Mouse (Mus musculus) limb, embryonic 11.5 days (tissue): ENCODE measurements around the gene Eps8l1. TPM values are rescaled to one million over a fixed set of nuclear protein-coding genes. Genes with fewer than 3 reads are reported as not detected.

Experiments used
- ATAC-seq: fragments of 200-750 bp; cut with Nextera tagmentation; 2 replicates; pipeline ENCODE4 v1.8.0; 2017; ENCODE audit warnings: low read depth; ENCODE audit not compliant: insufficient number of reproducible peaks, low FRiP score, low TSS enrichment
- DNase-seq: peaks from one replicate; pipeline ENCODE4 v3.0.0-alpha.2; 2015; ENCODE audit warnings: low spot score
- H3K27ac ChIP-seq: fragments of 300-500 bp; sonication (generic); replicated peaks from 2 replicates; pipeline ENCODE4 v1.5.1; 2014; ENCODE audit warnings: low read depth, mild to moderate bottlenecking, low read length
- H3K27me3 ChIP-seq: fragments of 300-500 bp; sonication (generic); 2 replicates; pipeline ENCODE4 v1.6.1; 2014; ENCODE audit warnings: mild to moderate bottlenecking, low read length, mixed read lengths; ENCODE audit not compliant: control insufficient read depth, insufficient read depth
- H3K36me3 ChIP-seq: fragments of 300-500 bp; sonication (generic); 2 replicates; pipeline ENCODE4 v1.6.1; 2014; ENCODE audit warnings: mild to moderate bottlenecking, low read length, moderate library complexity, mixed read lengths; ENCODE audit not compliant: control insufficient read depth, insufficient read depth
- H3K4me1 ChIP-seq: fragments of 300-500 bp; sonication (generic); 2 replicates; pipeline ENCODE4 v1.6.1; 2014; ENCODE audit warnings: low read length, mixed read lengths; ENCODE audit not compliant: control insufficient read depth, insufficient read depth
- H3K4me2 ChIP-seq: fragments of 300-500 bp; sonication (generic); 2 replicates; pipeline ENCODE4 v1.6.1; 2014; ENCODE audit warnings: low read depth, mild to moderate bottlenecking, moderate library complexity; ENCODE audit not compliant: severe bottlenecking
- H3K4me3 ChIP-seq: fragments of 300-500 bp; sonication (generic); 2 replicates; pipeline ENCODE4 v1.5.1; 2014; ENCODE audit warnings: low read depth, low read length
- H3K9ac ChIP-seq: fragments of 300-500 bp; sonication (generic); 2 replicates; pipeline ENCODE4 v1.6.1; 2014; ENCODE audit warnings: mild to moderate bottlenecking, low read length
- H3K9me3 ChIP-seq: fragments of 300-500 bp; sonication (generic); 2 replicates; pipeline ENCODE4 v1.6.1; 2016; ENCODE audit warnings: low read length; ENCODE audit not compliant: control insufficient read depth
- WGBS: fragments of 180-500 bp; shearing (Covaris S2); extraction: QIAGEN DNeasy Blood & Tissue Kit; methylation state at CpG from one replicate; pipeline ENCODE4 v1.1.7; 2014; 5-methylcytosine and 5-hydroxymethylcytosine counted together
- polyA plus RNA-seq: library from polyadenylated mRNA; unstranded; fragments of >200 nt; fragmentation: Nextera tagmentation; extraction: Ambion mirVana; gene quantifications from 2 replicates; pipeline ENCODE4 v1.2.1, GENCODE M21; 2014

Gene Eps8l1
- polyA plus RNA-seq, 1 experiment from 2014 or later = 3.4 TPM

- Histone ChIP-seq H3K4me2 (no peak overlapping the region), H3K9ac (no peak overlapping the region), H3K27ac (no peak overlapping the region), H3K36me3 (peaks cover 22% of the 10 kb centered on the region), H3K9me3 (no peaks in the 10 kb centered on the region), H3K4me1 (no peaks in the 10 kb centered on the region), H3K4me3 (no peak overlapping the region), H3K27me3 (no peaks in the 10 kb centered on the region)
- DNase-seq (no peak), ATAC-seq (no peak)
- 82% methylated on average over 2 of the region's 2 CpGs for WGBS
These were observed 22.8 kb upstream of the Eps8l1 start for GRCm38 (mm10) chr7:4437721-4438120.

- H3K4me3 ChIP-seq = no peak overlapping the region
- no peak overlapping the region for H3K27ac ChIP-seq
- DNase-seq (no peak), ATAC-seq (no peak)
- no peak overlapping the region for H3K9ac ChIP-seq
- no peak overlapping the region for H3K4me2 ChIP-seq
- peaks cover 15% of the 10 kb centered on the region; the same call in 1 of the 2 replicates for H3K36me3 ChIP-seq
- 0 out of 2 replicates have a peak, but pooled peaks cover 2% of the 10 kb centered on the region for H3K4me1 ChIP-seq
- no peaks in the 10 kb centered on the region for H3K9me3 ChIP-seq
- 96% methylated on average over 10 of the region's 10 CpGs for WGBS
- H3K27me3 ChIP-seq = no peaks in the 10 kb centered on the region
These were observed 19.9 kb upstream of the Eps8l1 start for GRCm38 (mm10) chr7:4440549-4440948.

GRCm38 (mm10) chr7:4445216-4445791 is 15.2 kb upstream of the Eps8l1 start, which contains the start of gene Rdh13:
Gene Rdh13, minus strand, starts transcription at chr7:4445649.
- H3K27me3 ChIP-seq = no peaks in the 10 kb centered on the region
- H3K4me2 ChIP-seq = peak within 1 kb of the TSS; percentile 70
- peak within 1 kb of the TSS; percentile 43 for H3K4me3 ChIP-seq
- DNase-seq (peak; percentile 88), ATAC-seq (peak; percentile 94)
- H3K4me1 ChIP-seq = 0 out of 2 replicates have a peak, but pooled peaks cover 2% of the 10 kb centered on the region
- H3K27ac ChIP-seq = no peak within 1 kb of the TSS
- no peaks in the 10 kb centered on the region for H3K9me3 ChIP-seq
- H3K36me3 ChIP-seq = peaks cover 6% of the 10 kb centered on the region; the same call in 1 of the 2 replicates
- WGBS = under 1% methylated on average over 35 of the region's 35 CpGs
- H3K9ac ChIP-seq = peak within 1 kb of the TSS; percentile 50

DNA sequence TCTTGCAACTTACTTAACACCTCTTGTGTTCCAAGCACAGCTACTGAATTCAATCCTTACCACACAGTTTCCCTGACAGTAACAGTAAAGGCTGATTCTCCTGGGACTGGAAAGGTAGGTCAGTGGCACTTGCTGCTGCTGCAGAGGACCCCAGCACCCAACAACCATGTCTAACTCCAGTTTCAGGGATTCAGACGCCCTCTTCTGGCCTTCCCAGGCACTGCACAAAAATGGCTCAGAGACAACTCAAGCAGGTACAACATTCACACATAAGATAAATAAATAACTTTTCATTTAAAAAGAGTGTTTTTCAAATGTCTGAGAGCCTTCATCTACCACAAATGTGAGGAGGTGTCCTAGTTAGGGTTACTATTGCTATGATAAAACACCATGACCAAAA is 13.3 kb upstream of the Eps8l1 start:
- WGBS = 5% methylated on average over 1 of the region's 1 CpGs
- ATAC-seq = no peak

GRCm38 (mm10) chr7:4448439-4448838 is 12.0 kb upstream of the Eps8l1 start:
- no peak for ATAC-seq

More for the DNA sequence above, 13.3 kb upstream of the Eps8l1 start:
- Histone ChIP-seq H3K36me3 (peaks cover 4% of the 10 kb centered on the region; the same call in 1 of the 2 replicates), H3K4me2 (no peak overlapping the region), H3K9me3 (no peaks in the 10 kb centered on the region), H3K4me1 (0 out of 2 replicates have a peak, but pooled peaks cover 2% of the 10 kb centered on the region), H3K27ac (no peak overlapping the region), H3K9ac (no peak overlapping the region), H3K27me3 (no peaks in the 10 kb centered on the region), H3K4me3 (no peak overlapping the region)
- DNase-seq = no peak

GRCm38 (mm10) chr7:4449211-4449610 is 11.3 kb upstream of the Eps8l1 start:
- Histone ChIP-seq H3K27me3 (no peaks in the 10 kb centered on the region), H3K9ac (no peak overlapping the region), H3K36me3 (no peaks in the 10 kb centered on the region), H3K27ac (no peak overlapping the region), H3K4me3 (no peak overlapping the region), H3K4me2 (no peak overlapping the region), H3K4me1 (0 out of 2 replicates have a peak, but pooled peaks cover 2% of the 10 kb centered on the region), H3K9me3 (no peaks in the 10 kb centered on the region)
- ATAC-seq (no peak), DNase-seq (no peak)
- 17% methylated on average over 2 of the region's 2 CpGs for WGBS

More at GRCm38 (mm10) chr7:4448439-4448838, 12.0 kb upstream of the Eps8l1 start:
- 0 out of 2 replicates have a peak, but pooled peaks cover 2% of the 10 kb centered on the region for H3K4me1 ChIP-seq
- no peak overlapping the region for H3K4me3 ChIP-seq
- H3K27me3 ChIP-seq = no peaks in the 10 kb centered on the region
- H3K4me2 ChIP-seq = no peak overlapping the region
- no peak overlapping the region for H3K9ac ChIP-seq
- no peaks in the 10 kb centered on the region for H3K9me3 ChIP-seq
- H3K27ac ChIP-seq = no peak overlapping the region
- no peaks in the 10 kb centered on the region; the same call in 1 of the 2 replicates for H3K36me3 ChIP-seq
- WGBS = 87% methylated on average over 3 of the region's 3 CpGs
- no peak for DNase-seq

GRCm38 (mm10) chr7:4452644-4453043 is 7.8 kb upstream of the Eps8l1 start:
- Histone ChIP-seq H3K9me3 (no peaks in the 10 kb centered on the region), H3K4me3 (no peak overlapping the region), H3K9ac (no peak overlapping the region), H3K4me2 (no peak overlapping the region), H3K4me1 (no peaks in the 10 kb centered on the region), H3K36me3 (no peaks in the 10 kb centered on the region), H3K27me3 (no peaks in the 10 kb centered on the region), H3K27ac (no peak overlapping the region)
- no peak for ATAC-seq
- no peak for DNase-seq
- WGBS = 18% methylated on average over 4 of the region's 4 CpGs

DNA sequence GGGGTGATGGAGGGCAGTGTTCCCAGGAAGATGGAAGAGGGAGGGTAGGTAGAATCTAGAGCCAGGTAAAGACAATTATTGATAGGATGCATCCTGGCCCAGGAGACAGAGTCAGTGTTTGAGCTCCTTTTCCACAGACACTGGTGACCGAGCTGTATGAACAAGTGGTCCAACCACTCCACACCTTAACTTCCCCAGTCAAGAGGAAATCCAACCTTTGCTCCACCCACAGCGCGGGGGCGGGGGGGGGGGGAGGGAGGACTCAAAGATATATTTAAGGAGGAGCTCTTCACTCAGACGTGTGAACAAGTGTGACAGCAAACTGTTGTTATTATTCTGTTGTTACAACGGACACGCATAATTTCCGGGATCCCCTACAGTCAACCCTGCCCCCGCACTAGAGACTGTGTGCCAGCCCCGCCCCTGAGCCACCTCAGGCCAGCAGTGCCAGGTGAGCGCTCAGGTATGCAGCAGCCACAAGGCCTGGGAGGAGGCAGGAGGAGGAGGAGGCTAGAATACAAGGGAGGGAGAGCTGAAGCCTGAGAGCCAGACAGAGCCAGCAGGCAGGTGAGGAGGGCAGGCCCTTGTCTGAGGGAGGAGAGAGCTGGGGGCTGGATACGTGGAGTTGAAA is 3.8 kb downstream of the Eps8l1 start:
- WGBS = 5% methylated on average over 12 of the region's 12 CpGs

More for the DNA sequence above, 3.8 kb downstream of the Eps8l1 start:
- no peak for DNase-seq
- Histone ChIP-seq H3K4me2 (no peak overlapping the region), H3K27ac (no peak overlapping the region), H3K4me3 (no peak overlapping the region), H3K9me3 (no peaks in the 10 kb centered on the region), H3K36me3 (no peaks in the 10 kb centered on the region), H3K27me3 (no peaks in the 10 kb centered on the region), H3K4me1 (no peaks in the 10 kb centered on the region), H3K9ac (no peak overlapping the region)
- ATAC-seq = 0 out of 2 replicates have a peak, but pooled peaks have one; percentile 23
